Comparison of ENCODE assay signal across 16 mouse cellular contexts in genomic region chr17:48287276-48287675, GRCm38 (mm10). TPM values are rescaled to one million over a fixed set of nuclear protein-coding genes. Genes with fewer than 3 reads are reported as not detected.
DNase-seq lines count a peak whose midpoint lies in the region; ATAC-seq and TF ChIP-seq lines count a peak whose summit lies in the region.
"Had no signal": no experiment of that assay in that cellular context is flagged by ENCODE, and none has a peak within 500 bp of the region (broad histone marks: within the 10 kb centered on the region; RNA-seq: fewer than 3 reads in every experiment).

No protein-coding gene starts in this region.

- WGBS in liver, embryonic 11.5 days: 51% methylated on average over 2 of the region's 2 CpGs
- WGBS in forebrain, embryonic 12.5 days: 56% methylated on average over 2 of the region's 2 CpGs

- peaks cover 5% of the 10 kb centered on the region; the same call in 1 of the 2 replicates for H3K4me1 ChIP-seq in liver, embryonic 11.5 days (replicated peaks; ENCODE audit: control insufficient read depth, insufficient read depth, low read length)
- H3K4me1 ChIP-seq in E14TG2a.4 (replicated peaks; ENCODE audit: low read depth, low read length): peaks cover 8% of the 10 kb centered on the region
- peaks cover 3% of the 10 kb centered on the region for H3K4me1 ChIP-seq in forebrain, embryonic 12.5 days
- H3K4me1 ChIP-seq: neural tube, embryonic 12.5 days had no signal

- no peaks in the 10 kb centered on the region for H3K36me3 ChIP-seq in liver, embryonic 11.5 days (ENCODE audit: control insufficient read depth, insufficient read depth, low read length)
- no peaks in the 10 kb centered on the region for H3K36me3 ChIP-seq in E14TG2a.4 (ENCODE audit: insufficient read depth, low read length)
- no peaks in the 10 kb centered on the region for H3K36me3 ChIP-seq in forebrain, embryonic 12.5 days (replicated peaks)
- H3K36me3 ChIP-seq: kidney, embryonic 15.5 days; neural tube, embryonic 12.5 days had no signal

- H3K4me2 ChIP-seq in liver, embryonic 11.5 days: no peak overlapping the region
- H3K4me2 ChIP-seq in forebrain, embryonic 12.5 days: no peak overlapping the region
- H3K4me2 ChIP-seq: kidney, embryonic 15.5 days; neural tube, embryonic 12.5 days had no signal

- no peaks in the 10 kb centered on the region for H3K27me3 ChIP-seq in liver, embryonic 11.5 days (replicated peaks; ENCODE audit: control insufficient read depth, insufficient read depth, low read length)
- no peaks in the 10 kb centered on the region for H3K27me3 ChIP-seq in E14TG2a.4 (ENCODE audit: insufficient read depth, low read length)
- H3K27me3 ChIP-seq in forebrain, embryonic 12.5 days: no peaks in the 10 kb centered on the region
- H3K27me3 ChIP-seq: kidney, embryonic 15.5 days; neural tube, embryonic 12.5 days had no signal

- no peak overlapping the region for H3K9ac ChIP-seq in liver, embryonic 11.5 days (ENCODE audit: low read depth, low read length)
- H3K9ac ChIP-seq in forebrain, embryonic 12.5 days: no peak overlapping the region
- H3K9ac ChIP-seq: kidney, embryonic 15.5 days; neural tube, embryonic 12.5 days had no signal

- no peaks in the 10 kb centered on the region for H3K9me3 ChIP-seq in liver, embryonic 11.5 days (ENCODE audit: control insufficient read depth, low read length)
- H3K9me3 ChIP-seq in E14TG2a.4 (ENCODE audit: low read length): peaks cover 10% of the 10 kb centered on the region
- H3K9me3 ChIP-seq in forebrain, embryonic 12.5 days: no peaks in the 10 kb centered on the region
- H3K9me3 ChIP-seq: kidney, embryonic 15.5 days; neural tube, embryonic 12.5 days had no signal

- no peak overlapping the region for H3K4me3 ChIP-seq in liver, embryonic 11.5 days (ENCODE audit: low read depth, low read length)
- H3K4me3 ChIP-seq in E14TG2a.4 (replicated peaks; ENCODE audit: low read length): no peak overlapping the region
- H3K4me3 ChIP-seq in forebrain, embryonic 12.5 days (replicated peaks): no peak overlapping the region
- H3K4me3 ChIP-seq: kidney, embryonic 15.5 days; neural tube, embryonic 12.5 days had no signal

- no peak for ATAC-seq in liver, embryonic 11.5 days (replicated peaks; ENCODE audit: low FRiP score)
- ATAC-seq in megakaryocyte progenitor cell, adult 5-6 weeks (replicated peaks; ENCODE audit: poor library complexity): peak; percentile 64
- ATAC-seq in forebrain, embryonic 12.5 days (ENCODE audit: low FRiP score): no peak

- TF ChIP-seq CTCF in E14TG2a.4 (conservative IDR thresholded peaks at IDR 0.05; ENCODE audit: low read length): peak; percentile 42

- no peak overlapping the region for H3K27ac ChIP-seq in liver, embryonic 11.5 days (ENCODE audit: low read depth, low read length)
- no peak overlapping the region for H3K27ac ChIP-seq in forebrain, embryonic 12.5 days
- H3K27ac ChIP-seq: kidney, embryonic 15.5 days; neural tube, embryonic 12.5 days had no signal

- peak; percentile 19 for DNase-seq in embryo, embryonic 11 days
- DNase-seq in embryo, embryonic 9.5 days (ENCODE audit: extremely low spot score): no peak
- DNase-seq in liver: peak; percentile 69
- no peak for DNase-seq in liver, embryonic 11.5 days (ENCODE audit: low spot score)
- DNase-seq in layer of hippocampus, adult 9-11 months: no peak
- DNase-seq: adrenal gland, adult 2 months; cerebellum, adult 18-20 months; gastrocnemius, postnatal 14 days; heart, postnatal 4 days; left cerebral cortex, postnatal 4 days had no signal

RNA-seq across cellular contexts. Expression of gene Treml2, which starts 12.0 kb away (rescaled TPM):
- polyA plus RNA-seq in liver, embryonic 11.5 days (2014; fragmentation: Nextera tagmentation; extraction: Ambion mirVana): 3.9 and 4.8 TPM in 2 replicates
- total RNA-seq in megakaryocyte progenitor cell, adult 5-6 weeks (2015): 42.9 and 54.0 TPM in 2 replicates
- 43.9 and 50.8 TPM in 2 replicates for total RNA-seq in megakaryocyte progenitor cell, adult 5-6 weeks (2017)
- 0.11 and 0.23 TPM in 2 replicates for polyA plus RNA-seq in forebrain, embryonic 12.5 days (2016; fragmentation: Nextera tagmentation; extraction: Ambion mirVana)

RNA-seq across cellular contexts. Expression of gene Treml4, which starts 23.2 kb away (rescaled TPM):
- polyA plus RNA-seq in liver, embryonic 11.5 days (2014; fragmentation: Nextera tagmentation; extraction: Ambion mirVana): 2.5 and 2.9 TPM in 2 replicates
- total RNA-seq in megakaryocyte progenitor cell, adult 5-6 weeks (2015): 0.10 and 0.76 TPM in 2 replicates
- 2.2 and 2.9 TPM in 2 replicates for total RNA-seq in megakaryocyte progenitor cell, adult 5-6 weeks (2017)
- 0.26 and 0.41 TPM in 2 replicates for polyA plus RNA-seq in forebrain, embryonic 12.5 days (2016; fragmentation: Nextera tagmentation; extraction: Ambion mirVana)
- total RNA-seq: gastrocnemius, postnatal 14 days; megakaryocyte-erythroid progenitor cell, adult 5-6 weeks had no signal

RNA-seq across cellular contexts. Expression of gene B430306N03Rik, which starts 28.7 kb away (rescaled TPM):
- 1.6 and 1.7 TPM in 2 replicates for polyA plus RNA-seq in liver, embryonic 11.5 days (2014; fragmentation: Nextera tagmentation; extraction: Ambion mirVana)
- total RNA-seq in megakaryocyte progenitor cell, adult 5-6 weeks (2015): 8.3 and 11.9 TPM in 2 replicates
- total RNA-seq in megakaryocyte progenitor cell, adult 5-6 weeks (2017): 2.7 and 4.6 TPM in 2 replicates
- polyA plus RNA-seq in forebrain, embryonic 12.5 days (2016; fragmentation: Nextera tagmentation; extraction: Ambion mirVana): 0.13 TPM in 1 of 2 replicates, not detected in the other
- polyA plus RNA-seq: neural tube, embryonic 12.5 days had no signal

RNA-seq across cellular contexts. Expression of gene Trem3, which starts 39.7 kb away (rescaled TPM):
- 1.4 and 1.9 TPM in 2 replicates for polyA plus RNA-seq in liver, embryonic 11.5 days (2014; fragmentation: Nextera tagmentation; extraction: Ambion mirVana)
- 124 and 147 TPM in 2 replicates for total RNA-seq in megakaryocyte progenitor cell, adult 5-6 weeks (2015)
- total RNA-seq in megakaryocyte progenitor cell, adult 5-6 weeks (2017): 113 and 150 TPM in 2 replicates
- polyA plus RNA-seq in forebrain, embryonic 12.5 days (2016; fragmentation: Nextera tagmentation; extraction: Ambion mirVana): not detected in 2 replicates
- total RNA-seq: gastrocnemius, postnatal 14 days; megakaryocyte-erythroid progenitor cell, adult 5-6 weeks had no signal
- polyA plus RNA-seq: adrenal gland, adult 2 months; kidney, embryonic 15.5 days; neural tube, embryonic 12.5 days had no signal

RNA-seq across cellular contexts. Expression of gene Trem1, which starts 54.7 kb away (rescaled TPM):
- polyA plus RNA-seq in liver, embryonic 11.5 days (2014; fragmentation: Nextera tagmentation; extraction: Ambion mirVana): 0.36 and 0.89 TPM in 2 replicates
- total RNA-seq in megakaryocyte progenitor cell, adult 5-6 weeks (2015): 4.8 and 5.9 TPM in 2 replicates
- 13.1 and 15.3 TPM in 2 replicates for total RNA-seq in megakaryocyte progenitor cell, adult 5-6 weeks (2017)
- 0.09 TPM in 1 of 2 replicates, not detected in the other for polyA plus RNA-seq in forebrain, embryonic 12.5 days (2016; fragmentation: Nextera tagmentation; extraction: Ambion mirVana)
- total RNA-seq: gastrocnemius, postnatal 14 days; left cerebral cortex, postnatal 4 days had no signal
- polyA plus RNA-seq: adrenal gland, adult 2 months; neural tube, embryonic 12.5 days had no signal

Comparison
In these comparisons a context has a peak if more than half of its experiments do, and no peak if none do; other contexts are left out.
1. DNase-seq: peak in embryo, embryonic 11 days (single experiment) and liver (single experiment); none in embryo, embryonic 9.5 days (single experiment), liver, embryonic 11.5 days (single experiment) and layer of hippocampus, adult 9-11 months (single experiment).